Mouse (Mus musculus) stomach, postnatal 0 days (tissue): Measurements from ENCODE around the gene Rab42.

Source experiments
- CTCF ChIP-seq: IDR thresholded peaks from 2 replicates; pipeline ENCODE4 v1.5.1; 2016; ENCODE audit warnings: antibody characterized with exemption, low read depth, mild to moderate bottlenecking, moderate library complexity
- EP300 ChIP-seq: optimal IDR thresholded peaks from 2 replicates; pipeline ENCODE3; 2016; ENCODE audit warnings: antibody characterized with exemption

- TF ChIP-seq CTCF (no peak), EP300 (no peak)
Observed at GRCm38 (mm10) chr4:132273166-132273565, 30.0 kb downstream of the Rab42 start.
